In the genomic region with DNA sequence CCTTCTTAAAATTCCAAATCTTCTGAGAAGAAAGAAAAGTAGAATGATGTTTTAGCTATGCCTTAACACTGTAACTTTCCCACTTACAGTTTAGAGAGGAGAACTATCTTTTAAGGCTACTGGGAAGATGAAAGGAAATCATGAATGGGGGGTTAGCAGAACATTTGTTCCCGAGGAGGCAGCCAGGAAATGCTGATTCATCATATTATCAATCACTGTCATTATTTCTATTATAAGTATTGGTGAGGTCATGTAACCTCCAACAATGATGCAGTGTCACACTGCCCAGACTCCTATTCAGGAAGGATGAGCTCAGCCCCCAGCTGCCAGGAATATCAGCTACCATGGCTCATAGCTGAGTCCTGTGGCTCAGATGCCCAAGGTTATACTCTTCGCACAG, we compare ENCODE assay signal across 21 mouse cellular contexts. TPM values are rescaled to one million over a fixed set of nuclear protein-coding genes. Genes with fewer than 3 reads are reported as not detected.
"Had no signal": no experiment of that assay in that cellular context is flagged by ENCODE, and none has a peak within 500 bp of the region (broad histone marks: within the 10 kb centered on the region; RNA-seq: fewer than 3 reads in every experiment).

No protein-coding gene starts in this region.

- DNase-seq: kidney, postnatal 36 days; layer of hippocampus, adult 9-11 months; layer of hippocampus, postnatal 36 days; lung, postnatal 14 days; retina, postnatal 1 day; right cerebral cortex, postnatal 4 days; spleen, adult 18-20 months; thymus, adult 18-20 months; thymus, postnatal 25 days had no signal

- H3K36me3 ChIP-seq: limb, embryonic 15.5 days; liver, embryonic 12.5 days; lung, embryonic 15.5 days; midbrain, embryonic 12.5 days; neural tube, embryonic 13.5 days had no signal

- H3K4me2 ChIP-seq: limb, embryonic 15.5 days; liver, embryonic 12.5 days; lung, embryonic 15.5 days; midbrain, embryonic 12.5 days; neural tube, embryonic 13.5 days had no signal

- H3K27me3 ChIP-seq: limb, embryonic 15.5 days; liver, embryonic 12.5 days; lung, embryonic 15.5 days; midbrain, embryonic 12.5 days; neural tube, embryonic 13.5 days had no signal

- H3K9ac ChIP-seq: limb, embryonic 15.5 days; liver, embryonic 12.5 days; lung, embryonic 15.5 days; midbrain, embryonic 12.5 days; neural tube, embryonic 13.5 days had no signal

- ATAC-seq: liver, embryonic 12.5 days had no signal

- H3K27ac ChIP-seq: kidney, postnatal 0 days; limb, embryonic 15.5 days; liver, embryonic 12.5 days; lung, embryonic 15.5 days; midbrain, embryonic 12.5 days; neural tube, embryonic 13.5 days had no signal

- H3K9me3 ChIP-seq: limb, embryonic 15.5 days; liver, embryonic 12.5 days; lung, embryonic 15.5 days; midbrain, embryonic 12.5 days; neural tube, embryonic 13.5 days had no signal

- H3K4me3 ChIP-seq: limb, embryonic 15.5 days; liver, embryonic 12.5 days; lung, embryonic 15.5 days; midbrain, embryonic 12.5 days; myocyte; neural tube, embryonic 13.5 days had no signal

- H3K4me1 ChIP-seq: limb, embryonic 15.5 days; liver, embryonic 12.5 days; lung, embryonic 15.5 days; midbrain, embryonic 12.5 days; neural tube, embryonic 13.5 days had no signal

RNA-seq across cellular contexts. Expression of a gene that starts 52.3 kb away (rescaled TPM):
- total RNA-seq: megakaryocyte-erythroid progenitor cell, adult 5-6 weeks had no signal
- polyA plus RNA-seq: kidney, postnatal 0 days; limb, embryonic 11.5 days; liver, embryonic 12.5 days; liver, embryonic 16.5 days; myocyte; stomach, embryonic 14.5 days; urinary bladder, adult 2 months had no signal
